Mouse (Mus musculus): ENCODE results near the gene Iscu. TPM values are rescaled to one million over a fixed set of nuclear protein-coding genes. Genes with fewer than 3 reads are reported as not detected.
"Not testable (repeated sequence)": the region's sequence is repeated elsewhere in the genome, so short reads cannot be mapped to it uniquely, and the experiment has no call there.

Gene Iscu
- polyA plus RNA-seq, 2 experiments: 85.4 to 102 TPM

GRCm38 (mm10) chr5:113772905-113773519, 464 bp downstream of the Iscu start:
- H3K4me3 ChIP-seq (replicated peaks; ENCODE audit: low read length): peak overlapping the region; percentile 99
- H3K27ac ChIP-seq (replicated peaks; ENCODE audit: low read depth, low read length): peak overlapping the region; percentile 33; the same call in 1 of the 2 replicates
- H3K4me1 ChIP-seq (ENCODE audit: control insufficient read depth, insufficient read depth, low read length): peaks cover 19% of the 10 kb centered on the region
- H3K9me3 ChIP-seq (ENCODE audit: control insufficient read depth, low read length): no peaks in the 10 kb centered on the region
- peak overlapping the region; percentile 87 for H3K9ac ChIP-seq (ENCODE audit: low read depth, low read length, severe bottlenecking)
- ATAC-seq (ENCODE audit: low FRiP score, low read depth): no peak
- H3K27me3 ChIP-seq (ENCODE audit: control insufficient read depth, insufficient read depth, low read length): no peaks in the 10 kb centered on the region
- under 1% methylated on average over 24 of the region's 38 CpGs for WGBS
- no peak for DNase-seq (ENCODE audit: low spot score)
- peaks cover 44% of the 10 kb centered on the region for H3K36me3 ChIP-seq (ENCODE audit: control insufficient read depth, insufficient read depth, low read length)
- peak overlapping the region; percentile 91 for H3K4me2 ChIP-seq (replicated peaks; ENCODE audit: low read depth, low read length, severe bottlenecking)
- TF ChIP-seq POLR2A (IDR thresholded peaks at IDR 0.05; ENCODE audit: borderline replicate concordance, extremely low read depth, insufficient read depth, insufficient read length): no peak

GRCm38 (mm10) chr5:113773664-113774063, 1.1 kb downstream of the Iscu start:
- TF ChIP-seq POLR2A (IDR thresholded peaks at IDR 0.05; ENCODE audit: borderline replicate concordance, extremely low read depth, insufficient read depth, insufficient read length): no peak
- DNase-seq (ENCODE audit: low spot score) (peak; percentile 80), ATAC-seq (ENCODE audit: low FRiP score, low read depth) (no peak)
- Histone ChIP-seq H3K9me3 (ENCODE audit: control insufficient read depth, low read length) (no peaks in the 10 kb centered on the region), H3K27me3 (ENCODE audit: control insufficient read depth, insufficient read depth, low read length) (no peaks in the 10 kb centered on the region), H3K9ac (ENCODE audit: low read depth, low read length, severe bottlenecking) (no peak overlapping the region), H3K36me3 (ENCODE audit: control insufficient read depth, insufficient read depth, low read length) (peaks cover 42% of the 10 kb centered on the region), H3K4me2 (replicated peaks; ENCODE audit: low read depth, low read length, severe bottlenecking) (peak overlapping the region; percentile 91), H3K27ac (replicated peaks; ENCODE audit: low read depth, low read length) (no peak overlapping the region), H3K4me3 (replicated peaks; ENCODE audit: low read length) (peak overlapping the region; percentile 99), H3K4me1 (ENCODE audit: control insufficient read depth, insufficient read depth, low read length) (peaks cover 19% of the 10 kb centered on the region)
- under 1% methylated on average over 7 of the region's 7 CpGs for WGBS

GRCm38 (mm10) chr5:113775585-113775984, 3.0 kb downstream of the Iscu start:
- Histone ChIP-seq H3K4me2 (replicated peaks; ENCODE audit: low read depth, low read length, severe bottlenecking) (no peak overlapping the region), H3K4me3 (replicated peaks; ENCODE audit: low read length) (no peak overlapping the region), H3K4me1 (ENCODE audit: control insufficient read depth, insufficient read depth, low read length) (peaks cover 8% of the 10 kb centered on the region), H3K27ac (replicated peaks; ENCODE audit: low read depth, low read length) (no peak overlapping the region), H3K27me3 (ENCODE audit: control insufficient read depth, insufficient read depth, low read length) (no peaks in the 10 kb centered on the region), H3K9ac (ENCODE audit: low read depth, low read length, severe bottlenecking) (no peak overlapping the region), H3K36me3 (ENCODE audit: control insufficient read depth, insufficient read depth, low read length) (peaks cover 36% of the 10 kb centered on the region), H3K9me3 (ENCODE audit: control insufficient read depth, low read length) (no peaks in the 10 kb centered on the region)
- ATAC-seq (ENCODE audit: low FRiP score, low read depth): no peak
- DNase-seq (ENCODE audit: low spot score): no peak
- TF ChIP-seq POLR2A (IDR thresholded peaks at IDR 0.05; ENCODE audit: borderline replicate concordance, extremely low read depth, insufficient read depth, insufficient read length): no peak
- WGBS: 92% methylated on average over 10 of the region's 10 CpGs

- ATAC-seq (ENCODE audit: low FRiP score, low read depth) (no peak), DNase-seq (ENCODE audit: low spot score) (no peak)
- Histone ChIP-seq H3K27me3 (ENCODE audit: control insufficient read depth, insufficient read depth, low read length) (no peaks in the 10 kb centered on the region), H3K36me3 (ENCODE audit: control insufficient read depth, insufficient read depth, low read length) (peaks cover 36% of the 10 kb centered on the region), H3K27ac (replicated peaks; ENCODE audit: low read depth, low read length) (no peak overlapping the region), H3K9ac (ENCODE audit: low read depth, low read length, severe bottlenecking) (no peak overlapping the region), H3K4me3 (replicated peaks; ENCODE audit: low read length) (no peak overlapping the region), H3K4me1 (ENCODE audit: control insufficient read depth, insufficient read depth, low read length) (peaks cover 14% of the 10 kb centered on the region), H3K4me2 (replicated peaks; ENCODE audit: low read depth, low read length, severe bottlenecking) (no peak overlapping the region), H3K9me3 (ENCODE audit: control insufficient read depth, low read length) (no peaks in the 10 kb centered on the region)
- no peak for TF ChIP-seq POLR2A (IDR thresholded peaks at IDR 0.05; ENCODE audit: borderline replicate concordance, extremely low read depth, insufficient read depth, insufficient read length)
- WGBS: 87% methylated on average over 15 of the region's 15 CpGs
These were observed 3.8 kb downstream of the Iscu start for GRCm38 (mm10) chr5:113776128-113776895.

GRCm38 (mm10) chr5:113776896-113777226, 4.3 kb downstream of the Iscu start:
- no peak overlapping the region for H3K4me2 ChIP-seq (replicated peaks; ENCODE audit: low read depth, low read length, severe bottlenecking)
- H3K4me1 ChIP-seq (ENCODE audit: control insufficient read depth, insufficient read depth, low read length): peaks cover 18% of the 10 kb centered on the region
- 89% methylated on average over 8 of the region's 8 CpGs for WGBS
- no peak overlapping the region for H3K9ac ChIP-seq (ENCODE audit: low read depth, low read length, severe bottlenecking)
- H3K9me3 ChIP-seq (ENCODE audit: control insufficient read depth, low read length): no peaks in the 10 kb centered on the region
- H3K27ac ChIP-seq (replicated peaks; ENCODE audit: low read depth, low read length): no peak overlapping the region
- H3K36me3 ChIP-seq (ENCODE audit: control insufficient read depth, insufficient read depth, low read length): peaks cover 36% of the 10 kb centered on the region
- no peak for TF ChIP-seq POLR2A (IDR thresholded peaks at IDR 0.05; ENCODE audit: borderline replicate concordance, extremely low read depth, insufficient read depth, insufficient read length)
- DNase-seq (ENCODE audit: low spot score) (no peak), ATAC-seq (ENCODE audit: low FRiP score, low read depth) (no peak)
- no peaks in the 10 kb centered on the region for H3K27me3 ChIP-seq (ENCODE audit: control insufficient read depth, insufficient read depth, low read length)
- no peak overlapping the region for H3K4me3 ChIP-seq (replicated peaks; ENCODE audit: low read length)

GRCm38 (mm10) chr5:113777728-113778127, 5.2 kb downstream of the Iscu start:
- DNase-seq (ENCODE audit: low spot score); H3K27me3 ChIP-seq (ENCODE audit: control insufficient read depth, insufficient read depth, low read length): not testable (repeated sequence)
- WGBS: 83% methylated on average over 8 of the region's 8 CpGs

More at GRCm38 (mm10) chr5:113777728-113778127, 5.2 kb downstream of the Iscu start:
- H3K4me2 ChIP-seq (replicated peaks; ENCODE audit: low read depth, low read length, severe bottlenecking); H3K9me3 ChIP-seq (ENCODE audit: control insufficient read depth, low read length); H3K9ac ChIP-seq (ENCODE audit: low read depth, low read length, severe bottlenecking); ATAC-seq (ENCODE audit: low FRiP score, low read depth); H3K4me3 ChIP-seq (replicated peaks; ENCODE audit: low read length); H3K27ac ChIP-seq (replicated peaks; ENCODE audit: low read depth, low read length): not testable (repeated sequence)
- H3K36me3 ChIP-seq (ENCODE audit: control insufficient read depth, insufficient read depth, low read length): peaks cover 36% of the 10 kb centered on the region
- H3K4me1 ChIP-seq (ENCODE audit: control insufficient read depth, insufficient read depth, low read length): peaks cover 22% of the 10 kb centered on the region
